Mouse (Mus musculus) adrenal gland, adult (tissue): Measurements from ENCODE around the gene Acpp.
"Not testable (repeated sequence)": the region's sequence is repeated elsewhere in the genome, so short reads cannot be mapped to it uniquely, and the experiment has no call there.

Experiments used
- DNase-seq, 2 experiments: peaks; one replicate each; pipeline ENCODE4 v3.0.0; 2022 to 2023; ENCODE audit warnings: low spot score in 1 of 2; ENCODE audit not compliant: inconsistent age in 2 of 2

Acpp gene

GRCm38 (mm10) chr9:104337183-104337931 lies at the start of gene Acpp:
Gene Acpp (minus strand): TSS chr9:104337748.
- peak; percentile 11 to 66 for DNase-seq

GRCm38 (mm10) chr9:104382571-104383170 lies 45.1 kb upstream of the Acpp start:
- no peak for DNase-seq

GRCm38 (mm10) chr9:104379532-104380162 lies 42.1 kb upstream of the Acpp start:
- peak in 1 of 2 experiments; percentile 68 for DNase-seq

GRCm38 (mm10) chr9:104375573-104375972 lies 38.0 kb upstream of the Acpp start:
- no peak for DNase-seq

GRCm38 (mm10) chr9:104373253-104373652 lies 35.7 kb upstream of the Acpp start:
- DNase-seq, result peak; percentile 16 to 67

GRCm38 (mm10) chr9:104366983-104367382 lies 29.4 kb upstream of the Acpp start:
- no peak for DNase-seq

GRCm38 (mm10) chr9:104361951-104362350 lies 24.4 kb upstream of the Acpp start:
- DNase-seq, result not testable (repeated sequence)

GRCm38 (mm10) chr9:104361073-104361891 lies 23.7 kb upstream of the Acpp start:
- no peak for DNase-seq

- DNase-seq, result no peak
Measured at GRCm38 (mm10) chr9:104360389-104360788, 22.8 kb upstream of the Acpp start.

- no peak for DNase-seq
Measured at GRCm38 (mm10) chr9:104355521-104356270, 18.1 kb upstream of the Acpp start.

GRCm38 (mm10) chr9:104344136-104344535 lies 6.6 kb upstream of the Acpp start:
- DNase-seq, result no peak

GRCm38 (mm10) chr9:104339483-104339882 lies 1.9 kb upstream of the Acpp start:
- no peak for DNase-seq

- no peak for DNase-seq
Measured at GRCm38 (mm10) chr9:104338489-104339427, 1.2 kb upstream of the Acpp start.

- peak in 1 of 2 experiments; percentile 28 for DNase-seq
Measured at GRCm38 (mm10) chr9:104331301-104331700, 6.2 kb downstream of the Acpp start.

GRCm38 (mm10) chr9:104328655-104329054 lies 8.9 kb downstream of the Acpp start:
- DNase-seq, result no peak

- no peak for DNase-seq
Measured at GRCm38 (mm10) chr9:104321519-104321918, 16.0 kb downstream of the Acpp start.

- no peak for DNase-seq
Measured at GRCm38 (mm10) chr9:104316351-104316750, 21.2 kb downstream of the Acpp start.

- peak; percentile 17 to 62 for DNase-seq
Measured at GRCm38 (mm10) chr9:104315499-104315898, 22.0 kb downstream of the Acpp start.

GRCm38 (mm10) chr9:104306734-104307133 lies 30.8 kb downstream of the Acpp start:
- peak; percentile 43 to 87 for DNase-seq
